Mouse (Mus musculus) hindbrain, embryonic 14.5 days (tissue): ENCODE results near the gene Lingo1. TPM values are rescaled to one million over a fixed set of nuclear protein-coding genes. Genes with fewer than 3 reads are reported as not detected.

ENCODE experiments used
- ATAC-seq: fragments of 200-750 bp; cut with Nextera tagmentation; 2 replicates; pipeline ENCODE4 v1.8.0; 2017; ENCODE audit warnings: moderate number of reproducible peaks, mild to moderate bottlenecking, moderate TSS enrichment, moderate library complexity; ENCODE audit not compliant: low FRiP score
- DNase-seq: peaks from one replicate; pipeline ENCODE4 v3.0.0-alpha.2; 2015; ENCODE audit warnings: low spot score
- H3K27ac ChIP-seq: fragments of 300-500 bp; sonication (generic); 2 replicates; pipeline ENCODE4 v1.5.1; 2014; ENCODE audit warnings: mild to moderate bottlenecking, moderate library complexity
- H3K27me3 ChIP-seq: fragments of 300-500 bp; sonication (generic); 2 replicates; pipeline ENCODE4 v1.6.1; 2014; ENCODE audit warnings: mild to moderate bottlenecking, low read length, mixed read lengths; ENCODE audit not compliant: control insufficient read depth, insufficient read depth
- H3K36me3 ChIP-seq: fragments of 300-500 bp; sonication (generic); replicated peaks from 2 replicates; pipeline ENCODE4 v1.6.1; 2014; ENCODE audit not compliant: control insufficient read depth, insufficient read depth
- H3K4me1 ChIP-seq: fragments of 300-500 bp; sonication (generic); replicated peaks from 2 replicates; pipeline ENCODE4 v1.6.1; 2014; ENCODE audit warnings: antibody characterized with exemption, low read length, mixed read lengths; ENCODE audit not compliant: control insufficient read depth, insufficient read depth
- H3K4me2 ChIP-seq: fragments of 300-500 bp; sonication (generic); replicated peaks from 2 replicates; pipeline ENCODE4 v1.6.1; 2014; ENCODE audit warnings: mild to moderate bottlenecking, moderate library complexity
- H3K4me3 ChIP-seq: fragments of 300-500 bp; sonication (generic); replicated peaks from 2 replicates; pipeline ENCODE4 v1.5.1; 2014; ENCODE audit warnings: mild to moderate bottlenecking, low read length
- H3K9ac ChIP-seq: fragments of 300-500 bp; sonication (generic); 2 replicates; pipeline ENCODE4 v1.6.1; 2014
- H3K9me3 ChIP-seq: fragments of 300-500 bp; sonication (generic); 2 replicates; pipeline ENCODE4 v1.6.1; 2016; ENCODE audit warnings: low read length; ENCODE audit not compliant: control insufficient read depth
- WGBS: fragments of 180-500 bp; shearing (Covaris S2); extraction: QIAGEN DNeasy Blood & Tissue Kit; methylation state at CpG from one replicate; pipeline ENCODE4 v1.1.7; 2014; 5-methylcytosine and 5-hydroxymethylcytosine counted together
- polyA plus RNA-seq: library from polyadenylated mRNA; unstranded; fragments of >200 nt; fragmentation: Nextera tagmentation; extraction: Ambion mirVana; gene quantifications from 2 replicates; pipeline ENCODE4 v1.2.1, GENCODE M21; 2014

The Lingo1 gene
- polyA plus RNA-seq, 1 experiment from 2014 or later = 57.3 TPM

GRCm38 (mm10) chr9:56636766-56637402 is 159.4 kb downstream of the Lingo1 start:
- H3K4me3 ChIP-seq = no peak overlapping the region
- no peak overlapping the region for H3K27ac ChIP-seq
- H3K9me3 ChIP-seq = no peaks in the 10 kb centered on the region
- H3K9ac ChIP-seq = no peak overlapping the region
- ATAC-seq (no peak), DNase-seq (no peak)
- peaks cover 10% of the 10 kb centered on the region; the same call in 1 of the 2 replicates for H3K27me3 ChIP-seq
- no peak overlapping the region; the same call in 1 of the 2 replicates for H3K4me2 ChIP-seq
- H3K4me1 ChIP-seq = peaks cover 12% of the 10 kb centered on the region
- no peaks in the 10 kb centered on the region for H3K36me3 ChIP-seq
- WGBS = 44% methylated on average over 11 of the region's 11 CpGs

DNA sequence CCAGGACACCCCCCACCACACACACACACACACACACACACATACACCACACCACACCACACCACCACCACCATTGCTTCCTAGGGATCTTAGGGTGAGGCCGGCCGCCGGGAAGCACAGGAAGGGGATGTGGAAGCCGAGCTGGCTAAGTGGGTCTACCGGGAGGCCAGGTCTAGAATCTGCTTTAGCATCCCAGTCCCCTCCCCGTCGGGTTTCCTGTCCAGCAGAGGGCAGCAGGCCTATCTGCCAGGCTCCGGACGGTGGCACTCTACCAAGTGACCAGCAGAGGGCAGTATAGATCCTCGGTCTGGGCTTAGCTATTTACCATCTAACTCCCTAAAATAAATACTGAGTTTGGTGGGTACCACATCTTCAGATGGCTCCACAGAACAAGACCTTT is 160.1 kb downstream of the Lingo1 start:
- H3K9me3 ChIP-seq = no peaks in the 10 kb centered on the region
- H3K27me3 ChIP-seq = peaks cover 10% of the 10 kb centered on the region; the same call in 1 of the 2 replicates
- DNase-seq (peak; percentile 98), ATAC-seq (peak; percentile 59)
- peaks cover 12% of the 10 kb centered on the region for H3K4me1 ChIP-seq
- H3K4me3 ChIP-seq = peak overlapping the region; percentile 89
- peak overlapping the region; percentile 99 for H3K9ac ChIP-seq
- H3K4me2 ChIP-seq = peak overlapping the region; percentile 84
- H3K27ac ChIP-seq = peak overlapping the region; percentile 97
- 0% methylated on average over 10 of the region's 10 CpGs for WGBS
- no peaks in the 10 kb centered on the region for H3K36me3 ChIP-seq

GRCm38 (mm10) chr9:56635498-56636121 is 160.7 kb downstream of the Lingo1 start:
- Histone ChIP-seq H3K4me2 (peak overlapping the region; percentile 84), H3K9ac (peak overlapping the region; percentile 99), H3K27me3 (peaks cover 10% of the 10 kb centered on the region; the same call in 1 of the 2 replicates), H3K27ac (peak overlapping the region; percentile 97), H3K4me1 (peaks cover 12% of the 10 kb centered on the region), H3K36me3 (no peaks in the 10 kb centered on the region), H3K9me3 (no peaks in the 10 kb centered on the region), H3K4me3 (peak overlapping the region; percentile 89)
- DNase-seq (peak; percentile 74), ATAC-seq (peak; percentile 70)
- WGBS = under 1% methylated on average over 56 of the region's 68 CpGs

- peak overlapping the region; percentile 84 for H3K4me2 ChIP-seq
- H3K27me3 ChIP-seq = peaks cover 10% of the 10 kb centered on the region; the same call in 1 of the 2 replicates
- H3K36me3 ChIP-seq = no peaks in the 10 kb centered on the region
- peak overlapping the region; percentile 89 for H3K4me3 ChIP-seq
- no peaks in the 10 kb centered on the region for H3K9me3 ChIP-seq
- peak overlapping the region; percentile 97 for H3K27ac ChIP-seq
- DNase-seq = peak; percentile 45
- ATAC-seq = peak; percentile 28
- WGBS = 1% methylated on average over 40 of the region's 40 CpGs
- peaks cover 12% of the 10 kb centered on the region for H3K4me1 ChIP-seq
- H3K9ac ChIP-seq = peak overlapping the region; percentile 99
Observed at GRCm38 (mm10) chr9:56635121-56635497, 161.2 kb downstream of the Lingo1 start.

GRCm38 (mm10) chr9:56634406-56635120 is 161.7 kb downstream of the Lingo1 start:
- no peak for ATAC-seq
- WGBS = under 1% methylated on average over 25 of the region's 25 CpGs
- DNase-seq = peak; percentile 45
- H3K4me2 ChIP-seq = peak overlapping the region; percentile 84
- H3K4me3 ChIP-seq = peak overlapping the region; percentile 89
- peaks cover 12% of the 10 kb centered on the region for H3K4me1 ChIP-seq
- H3K27ac ChIP-seq = peak overlapping the region; percentile 97
- peak overlapping the region; percentile 99 for H3K9ac ChIP-seq
- no peaks in the 10 kb centered on the region for H3K9me3 ChIP-seq
- peaks cover 10% of the 10 kb centered on the region; the same call in 1 of the 2 replicates for H3K27me3 ChIP-seq
- no peaks in the 10 kb centered on the region for H3K36me3 ChIP-seq

DNA sequence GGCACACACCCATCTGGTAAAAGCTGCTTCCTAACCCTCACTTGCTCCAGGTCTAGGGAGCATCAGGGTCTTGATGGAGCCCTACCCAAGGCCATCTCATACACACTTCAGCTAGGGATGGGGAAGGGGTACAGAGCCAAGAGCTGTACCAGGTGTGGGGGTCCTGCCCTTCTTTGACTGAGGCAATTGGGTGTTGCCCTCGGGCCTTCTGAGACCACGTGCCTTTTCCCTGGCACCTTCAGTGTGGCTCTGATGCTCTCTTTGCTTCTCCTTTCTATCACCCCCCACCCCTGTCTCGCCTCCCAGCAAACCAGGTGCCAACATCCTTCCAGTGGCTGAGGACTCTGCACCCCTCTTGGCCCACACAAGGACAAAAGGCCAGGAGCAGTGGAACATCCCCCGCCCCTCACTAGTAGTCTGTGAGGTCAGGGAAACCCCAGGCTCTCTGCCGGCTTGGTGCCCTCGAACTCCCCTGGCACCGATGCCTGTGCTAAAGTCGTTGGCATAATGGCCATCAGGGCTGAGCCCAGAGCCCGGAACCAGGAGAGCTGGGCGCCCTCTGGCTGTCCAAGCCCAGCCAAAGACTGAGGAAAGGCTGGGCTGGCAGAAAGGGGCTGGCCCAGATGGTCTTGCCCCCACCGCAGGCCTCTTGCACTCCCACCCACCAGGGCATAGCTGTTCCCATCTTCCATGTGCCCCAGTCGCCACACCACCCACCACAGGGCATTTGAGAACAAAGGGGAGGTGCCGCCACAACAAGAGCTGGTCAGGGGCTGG is 162.6 kb downstream of the Lingo1 start:
- Histone ChIP-seq H3K4me1 (peaks cover 12% of the 10 kb centered on the region), H3K9me3 (no peaks in the 10 kb centered on the region), H3K9ac (peak overlapping the region; percentile 99), H3K4me2 (peak overlapping the region; percentile 84), H3K4me3 (peak overlapping the region; percentile 89), H3K36me3 (no peaks in the 10 kb centered on the region), H3K27ac (peak overlapping the region; percentile 97), H3K27me3 (peaks cover 10% of the 10 kb centered on the region; the same call in 1 of the 2 replicates)
- 23% methylated on average over 12 of the region's 13 CpGs for WGBS
- peak; percentile 42 for DNase-seq
- ATAC-seq = peak; percentile 3; the same call in 1 of the 2 replicates

- no peak overlapping the region for H3K27ac ChIP-seq
- ATAC-seq (no peak), DNase-seq (no peak)
- WGBS = 61% methylated on average over 4 of the region's 4 CpGs
- peaks cover 12% of the 10 kb centered on the region for H3K4me1 ChIP-seq
- no peak overlapping the region; the same call in 1 of the 2 replicates for H3K4me2 ChIP-seq
- no peaks in the 10 kb centered on the region for H3K9me3 ChIP-seq
- H3K9ac ChIP-seq = no peak overlapping the region
- no peaks in the 10 kb centered on the region for H3K27me3 ChIP-seq
- H3K36me3 ChIP-seq = no peaks in the 10 kb centered on the region
- H3K4me3 ChIP-seq = no peak overlapping the region
Observed at GRCm38 (mm10) chr9:56630945-56631344, 165.3 kb downstream of the Lingo1 start.

DNA sequence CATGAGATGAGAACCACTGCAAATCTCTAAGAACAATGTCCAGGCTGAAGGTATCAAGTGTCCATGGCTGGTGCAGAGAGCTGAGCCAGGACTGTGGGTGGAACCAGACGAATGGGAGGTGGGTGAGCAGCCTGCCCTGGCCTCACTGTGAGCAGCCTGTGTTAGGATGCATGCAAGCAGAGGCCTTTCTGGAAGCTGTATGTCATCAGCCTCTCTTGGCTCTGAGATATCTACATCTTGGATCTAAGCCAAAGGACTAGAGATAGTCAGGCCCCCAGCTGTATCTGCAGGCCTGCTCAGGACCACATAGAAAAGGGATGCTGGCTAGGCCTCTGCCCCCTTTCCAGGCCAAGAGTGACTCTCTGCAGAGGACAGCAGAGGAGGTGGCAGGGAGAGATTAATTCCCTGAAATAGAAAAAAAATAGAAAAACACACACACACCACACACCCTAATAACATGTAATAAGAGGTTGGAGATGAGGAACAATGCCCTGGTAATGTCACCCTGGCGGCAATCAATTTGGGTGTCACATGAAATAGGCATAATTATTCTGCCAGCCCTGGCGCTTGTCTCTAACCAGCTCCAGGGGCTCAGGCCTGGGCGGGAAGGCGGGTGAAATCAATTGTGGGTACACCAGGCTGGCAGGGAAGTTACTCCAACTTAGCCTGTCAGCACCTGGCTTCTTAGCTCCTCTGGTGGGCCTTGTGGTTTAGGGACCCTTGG is 166.4 kb downstream of the Lingo1 start:
- H3K9ac ChIP-seq = no peak overlapping the region
- H3K4me1 ChIP-seq = peaks cover 12% of the 10 kb centered on the region
- 77% methylated on average over 5 of the region's 5 CpGs for WGBS
- no peaks in the 10 kb centered on the region for H3K9me3 ChIP-seq
- peak overlapping the region; percentile 28; the same call in 1 of the 2 replicates for H3K27ac ChIP-seq
- no peaks in the 10 kb centered on the region for H3K27me3 ChIP-seq
- peak; percentile 40 for DNase-seq
- H3K4me3 ChIP-seq = no peak overlapping the region
- no peak overlapping the region for H3K4me2 ChIP-seq
- ATAC-seq = 0 out of 2 replicates have a peak, but pooled peaks have one; percentile 6
- no peaks in the 10 kb centered on the region for H3K36me3 ChIP-seq
